Mouse (Mus musculus) cerebellum, adult 2 months (tissue): ENCODE measurements around the gene Taok3. TPM values are rescaled to one million over a fixed set of nuclear protein-coding genes. Genes with fewer than 3 reads are reported as not detected.

ENCODE experiments used
- DNase-seq, 2 experiments: peaks; one replicate each; pipeline ENCODE4 v3.0.0; 2021
- H3K27ac ChIP-seq: fragments of 200-500 bp; 2 replicates; pipeline ENCODE4 v1.5.1; 2012; ENCODE audit warnings: low read length, control low read depth, inconsistent platforms; ENCODE audit not compliant: insufficient read depth
- H3K27me3 ChIP-seq: fragments of 200-500 bp; 2 replicates; pipeline ENCODE4 v1.6.1; 2012; ENCODE audit warnings: inconsistent platforms, mild to moderate bottlenecking, low read length, moderate library complexity; ENCODE audit not compliant: control insufficient read depth, insufficient read depth
- H3K4me1 ChIP-seq: fragments of 200-500 bp; 2 replicates; pipeline ENCODE4 v1.6.1; 2011; ENCODE audit warnings: low read length; ENCODE audit not compliant: control insufficient read depth, insufficient read depth
- H3K4me3 ChIP-seq: fragments of 200-500 bp; replicated peaks from 2 replicates; pipeline ENCODE3; 2011; ENCODE audit warnings: mild to moderate bottlenecking, low read depth, low read length, control low read depth; ENCODE audit not compliant: insufficient read depth
- CTCF ChIP-seq: fragments of 200-500 bp; IDR thresholded peaks from 2 replicates; pipeline ENCODE4 v1.5.1; 2011; ENCODE audit warnings: low read depth, mild to moderate bottlenecking, control low read depth, low read length, moderate library complexity, borderline replicate concordance; ENCODE audit not compliant: insufficient read depth
- POLR2A ChIP-seq: fragments of 200-500 bp; IDR thresholded peaks from 2 replicates; pipeline ENCODE4 v1.6.1; 2011; ENCODE audit warnings: low read length, control low read depth, borderline replicate concordance; ENCODE audit not compliant: insufficient read depth
- WGBS: fragments of 180-500 bp; shearing (Covaris S2); methylation state at CpG from one replicate; pipeline ENCODE4 v1.1.7; 2018; 5-methylcytosine and 5-hydroxymethylcytosine counted together
- polyA plus RNA-seq: library from polyadenylated mRNA; depleted of rRNA; stranded (reverse); fragments of >200 nt; gene quantifications from 2 replicates; pipeline ENCODE4 v1.2.3, GENCODE M21; 2012

Gene Taok3
- polyA plus RNA-seq, 1 experiment: 43.6 TPM

GRCm38 (mm10) chr5:117149054-117149942, 29.4 kb downstream of the Taok3 start:
- Histone ChIP-seq H3K4me1 (peaks cover 17% of the 10 kb centered on the region), H3K27ac (no peak overlapping the region), H3K27me3 (no peaks in the 10 kb centered on the region), H3K4me3 (no peak overlapping the region)
- no peak for DNase-seq
- no peak for TF ChIP-seq CTCF
- WGBS: 86% methylated on average over 16 of the region's 16 CpGs

DNA sequence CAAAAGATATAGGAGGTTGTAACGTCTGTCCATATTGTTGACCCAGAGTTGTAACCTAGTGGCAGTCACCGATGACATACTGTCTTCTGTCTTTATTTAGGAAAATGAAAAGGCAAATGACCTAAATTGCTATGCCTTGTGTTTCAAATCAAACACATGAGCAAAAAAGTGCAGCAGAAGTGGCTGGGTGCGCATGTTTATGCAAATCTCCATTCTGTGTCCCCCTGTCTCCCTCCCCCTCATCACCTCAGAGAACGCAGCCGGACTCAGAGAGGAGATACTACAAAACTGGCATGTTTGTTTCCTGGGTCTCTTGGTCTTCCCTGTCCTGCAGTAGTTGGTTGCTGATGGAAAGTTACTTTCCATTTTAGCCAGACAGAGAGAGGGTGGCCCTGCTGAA, 30.1 kb downstream of the Taok3 start:
- DNase-seq: no peak
- WGBS: 90% methylated on average over 5 of the region's 5 CpGs
- Histone ChIP-seq H3K27me3 (no peaks in the 10 kb centered on the region), H3K4me1 (peaks cover 11% of the 10 kb centered on the region), H3K27ac (no peak overlapping the region), H3K4me3 (no peak overlapping the region)
- no peak for TF ChIP-seq CTCF
- no peak for TF ChIP-seq POLR2A

DNA sequence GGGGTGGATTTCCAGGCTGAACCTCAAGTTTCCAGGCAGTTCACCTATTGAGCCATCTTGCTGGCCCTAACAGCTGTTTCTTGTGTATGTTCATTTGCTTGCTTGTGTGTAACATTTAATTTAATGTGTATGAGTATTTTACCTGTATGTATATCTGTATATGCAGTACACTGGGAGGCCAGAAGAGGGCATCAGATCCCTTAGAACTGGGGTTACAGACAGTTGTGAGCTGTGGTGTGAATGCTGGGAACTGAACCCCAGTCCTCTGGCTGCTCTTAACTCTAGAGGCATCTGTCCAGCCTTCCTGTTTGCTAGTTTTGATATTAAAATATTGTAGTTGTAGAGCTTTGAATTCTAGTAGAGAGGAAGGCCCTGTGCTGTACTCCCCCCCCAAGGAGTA, 33.0 kb downstream of the Taok3 start:
- Histone ChIP-seq H3K27me3 (no peaks in the 10 kb centered on the region), H3K27ac (no peak overlapping the region), H3K4me1 (no peaks in the 10 kb centered on the region), H3K4me3 (no peak overlapping the region)
- TF ChIP-seq CTCF (0 out of 2 replicates have a peak, but pooled peaks have one; percentile 10), POLR2A (no peak)
- no peak for DNase-seq

DNA sequence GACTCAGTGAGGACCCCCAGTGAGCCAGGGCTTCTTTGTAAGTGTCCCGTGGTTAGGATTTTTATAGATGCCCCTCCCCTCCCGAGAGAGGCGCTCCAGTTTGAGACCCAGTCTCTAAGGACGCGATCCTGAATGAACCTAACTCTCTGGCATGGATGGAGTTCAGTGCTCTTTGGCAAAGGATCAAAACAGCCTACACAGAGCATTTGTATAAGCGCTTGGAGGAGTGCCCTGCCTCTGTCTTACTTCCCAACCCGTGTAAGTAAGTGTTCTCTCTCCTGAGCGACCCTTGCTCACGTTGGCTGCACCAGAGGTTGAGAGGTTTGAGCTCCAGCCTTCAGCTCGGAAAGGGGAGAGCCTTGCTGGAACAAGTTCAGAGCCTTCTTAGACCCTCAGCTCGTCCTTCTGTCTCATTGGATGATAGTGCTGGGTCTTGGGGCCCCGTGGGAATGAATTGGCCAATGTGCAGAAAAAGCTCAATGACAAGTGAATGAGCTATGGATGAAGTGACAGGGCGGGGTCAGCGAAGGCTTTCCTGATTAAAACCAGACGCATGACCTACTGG, 33.7 kb downstream of the Taok3 start:
- Histone ChIP-seq H3K27me3 (no peaks in the 10 kb centered on the region), H3K27ac (no peak overlapping the region), H3K4me1 (no peaks in the 10 kb centered on the region), H3K4me3 (no peak overlapping the region)
- TF ChIP-seq POLR2A (no peak), CTCF (no peak)
- DNase-seq: peak in 1 of 2 experiments; percentile 52
- WGBS: 53% methylated on average over 15 of the region's 15 CpGs

- no peak for TF ChIP-seq POLR2A
- no peak for TF ChIP-seq CTCF
- WGBS: 83% methylated on average over 7 of the region's 7 CpGs
Observed at GRCm38 (mm10) chr5:117158335-117159018, 38.5 kb downstream of the Taok3 start.

DNA sequence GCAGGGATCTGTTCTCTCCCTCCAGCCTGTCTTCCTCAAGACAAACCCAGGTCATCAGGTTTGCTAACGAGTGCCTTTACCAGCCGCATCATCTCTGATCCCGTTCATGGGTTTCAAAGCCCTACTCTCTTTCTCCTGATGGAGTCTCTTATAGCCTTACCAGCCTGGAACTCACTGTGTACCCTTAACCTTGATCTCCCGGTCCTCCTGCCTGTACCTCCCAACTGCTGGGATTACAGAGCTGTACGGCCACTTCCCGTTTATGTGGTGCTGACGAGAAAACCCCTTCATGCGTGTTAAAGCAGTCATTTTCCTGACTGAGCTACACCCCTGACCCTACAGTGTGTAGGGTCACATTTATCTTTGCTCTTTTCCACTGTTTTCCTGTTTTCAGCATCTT, 39.4 kb downstream of the Taok3 start:
- no peak for TF ChIP-seq POLR2A
- no peak for TF ChIP-seq CTCF
- WGBS: 82% methylated on average over 8 of the region's 8 CpGs
- no peaks in the 10 kb centered on the region for H3K27me3 ChIP-seq

More at GRCm38 (mm10) chr5:117158335-117159018, 38.5 kb downstream of the Taok3 start:
- Histone ChIP-seq H3K27me3 (no peaks in the 10 kb centered on the region), H3K4me3 (no peak overlapping the region), H3K27ac (no peak overlapping the region), H3K4me1 (peaks cover 10% of the 10 kb centered on the region)
- no peak for DNase-seq

GRCm38 (mm10) chr5:117159805-117160291, 39.9 kb downstream of the Taok3 start:
- DNase-seq: no peak
- H3K27me3 ChIP-seq: no peaks in the 10 kb centered on the region
- peaks cover 19% of the 10 kb centered on the region for H3K4me1 ChIP-seq
- no peak for TF ChIP-seq POLR2A
- no peak for TF ChIP-seq CTCF
- H3K4me3 ChIP-seq: no peak overlapping the region
- 43% methylated on average over 6 of the region's 6 CpGs for WGBS
- H3K27ac ChIP-seq: no peak overlapping the region

More for the DNA sequence above, 39.4 kb downstream of the Taok3 start:
- Histone ChIP-seq H3K4me1 (peaks cover 13% of the 10 kb centered on the region), H3K4me3 (no peak overlapping the region), H3K27ac (no peak overlapping the region)
- no peak for DNase-seq
